Mouse (Mus musculus): ENCODE data around the gene Tcl1b4. TPM values are rescaled to one million over a fixed set of nuclear protein-coding genes. Genes with fewer than 3 reads are reported as not detected.
"Not testable (repeated sequence)": the region's sequence is repeated elsewhere in the genome, so short reads cannot be mapped to it uniquely, and the experiment has no call there.

Gene Tcl1b4
- total RNA-seq (2014; rRNA removed), result not detected in 2 replicates
- polyA plus RNA-seq (2012; rRNA removed), result not detected in 2 replicates

DNA sequence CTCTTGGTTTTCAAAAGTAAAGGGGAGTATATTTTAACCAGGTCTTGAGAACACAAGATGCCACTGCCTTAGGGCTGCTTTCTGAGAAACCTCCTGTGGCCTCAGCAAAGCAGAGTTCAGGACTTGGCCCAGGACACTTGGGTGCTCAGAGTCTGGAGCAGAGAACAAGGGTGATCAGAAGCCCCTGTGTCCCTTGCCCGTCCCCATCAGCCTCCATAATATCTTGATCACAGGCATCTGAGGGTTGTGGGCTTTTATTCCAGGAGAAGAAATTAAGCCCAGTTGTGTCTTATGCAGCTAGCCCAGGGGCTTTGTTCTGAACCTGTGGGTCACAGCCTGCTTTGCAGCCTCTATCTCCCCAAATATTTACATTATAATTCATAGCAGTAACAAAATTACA lies at the start of gene Tcl1b4:
Gene Tcl1b4, plus strand, starts transcription at position 301 of the 400 bp plus-strand sequence.
- not testable (repeated sequence) for H3K79me2 ChIP-seq (ENCODE audit: control insufficient read depth, insufficient read depth, low read length); H3K27me3 ChIP-seq (ENCODE audit: control insufficient read depth, insufficient read depth, low read length); H3K36me3 ChIP-seq (ENCODE audit: control insufficient read depth, insufficient read depth, low read length); H3K27ac ChIP-seq (replicated peaks; ENCODE audit: insufficient read depth, low read depth, low read length); H3K9ac ChIP-seq (ENCODE audit: low read depth, low read length); DNase-seq (ENCODE audit: extremely low read depth, low read depth, low spot score); H3K4me1 ChIP-seq (ENCODE audit: control insufficient read depth, insufficient read depth, low read length); H3K4me3 ChIP-seq (ENCODE audit: insufficient read depth, low read depth, low read length)
- 74% methylated on average over 1 of the region's 1 CpGs for WGBS

DNA sequence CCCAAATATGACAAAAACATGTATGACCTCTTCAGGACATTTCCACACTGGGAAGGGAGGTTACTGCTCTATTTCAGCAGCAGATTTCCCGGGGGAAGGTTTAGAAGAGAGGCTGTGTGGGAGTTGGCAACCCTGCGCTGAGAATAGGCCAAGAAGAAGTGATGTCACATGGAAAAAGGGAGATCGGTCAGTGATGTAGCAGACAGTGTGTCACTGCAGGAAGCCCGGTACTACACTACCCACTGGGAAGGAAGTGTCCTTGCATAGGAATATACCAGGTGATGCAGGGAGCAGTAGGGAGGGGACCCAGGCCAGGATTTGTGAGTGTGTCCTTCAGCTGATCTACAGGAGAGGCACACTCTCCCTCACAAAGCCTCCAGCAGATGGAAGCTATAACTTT lies 46.5 kb upstream of the Tcl1b4 start:
- not testable (repeated sequence) for H3K79me2 ChIP-seq (ENCODE audit: control insufficient read depth, insufficient read depth, low read length); H3K36me3 ChIP-seq (ENCODE audit: control insufficient read depth, insufficient read depth, low read length); H3K27ac ChIP-seq (replicated peaks; ENCODE audit: insufficient read depth, low read depth, low read length); H3K9ac ChIP-seq (ENCODE audit: low read depth, low read length); H3K27me3 ChIP-seq (ENCODE audit: control insufficient read depth, insufficient read depth, low read length); H3K4me1 ChIP-seq (ENCODE audit: control insufficient read depth, insufficient read depth, low read length); DNase-seq (ENCODE audit: extremely low read depth, low read depth, low spot score); H3K4me3 ChIP-seq (ENCODE audit: insufficient read depth, low read depth, low read length)
- WGBS, result 75% methylated on average over 4 of the region's 4 CpGs

DNA sequence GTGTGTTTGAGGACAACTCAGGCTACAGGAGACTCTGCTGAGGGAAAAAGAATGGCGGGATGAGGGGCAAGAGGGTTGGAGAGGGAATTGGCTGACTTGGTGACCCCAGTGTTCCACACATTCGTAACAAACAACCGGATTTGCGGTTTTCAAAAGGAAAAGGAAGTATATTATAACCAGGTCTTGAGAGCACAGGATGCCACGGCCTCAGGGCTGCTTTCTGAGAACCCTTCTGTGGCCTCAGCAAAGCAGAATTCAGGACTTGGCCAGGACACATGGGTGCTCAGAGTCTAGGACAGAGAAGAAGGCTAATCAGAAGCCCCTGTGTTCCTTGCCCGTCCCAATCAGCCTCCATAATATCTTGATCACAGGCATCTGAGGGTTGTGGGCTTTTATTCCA lies 42.9 kb upstream of the Tcl1b4 start:
- H3K4me1 ChIP-seq (ENCODE audit: control insufficient read depth, insufficient read depth, low read length), result no peaks in the 10 kb centered on the region
- no peaks in the 10 kb centered on the region for H3K79me2 ChIP-seq (ENCODE audit: control insufficient read depth, insufficient read depth, low read length)
- no peaks in the 10 kb centered on the region for H3K27me3 ChIP-seq (ENCODE audit: control insufficient read depth, insufficient read depth, low read length)
- no peak for TF ChIP-seq POLR2A (IDR thresholded peaks at IDR 0.05; ENCODE audit: extremely low read depth, insufficient read depth, low read length)
- TF ChIP-seq CTCF (IDR thresholded peaks at IDR 0.05; ENCODE audit: low read depth, low read length), result no peak
- no peak overlapping the region for H3K27ac ChIP-seq (replicated peaks; ENCODE audit: insufficient read depth, low read depth, low read length)
- H3K36me3 ChIP-seq (ENCODE audit: control insufficient read depth, insufficient read depth, low read length), result no peaks in the 10 kb centered on the region
- H3K4me3 ChIP-seq (ENCODE audit: insufficient read depth, low read depth, low read length), result no peak overlapping the region
- DNase-seq (ENCODE audit: extremely low read depth, low read depth, low spot score), result no peak
- H3K9ac ChIP-seq (ENCODE audit: low read depth, low read length), result no peak overlapping the region
- 74% methylated on average over 6 of the region's 6 CpGs for WGBS

DNA sequence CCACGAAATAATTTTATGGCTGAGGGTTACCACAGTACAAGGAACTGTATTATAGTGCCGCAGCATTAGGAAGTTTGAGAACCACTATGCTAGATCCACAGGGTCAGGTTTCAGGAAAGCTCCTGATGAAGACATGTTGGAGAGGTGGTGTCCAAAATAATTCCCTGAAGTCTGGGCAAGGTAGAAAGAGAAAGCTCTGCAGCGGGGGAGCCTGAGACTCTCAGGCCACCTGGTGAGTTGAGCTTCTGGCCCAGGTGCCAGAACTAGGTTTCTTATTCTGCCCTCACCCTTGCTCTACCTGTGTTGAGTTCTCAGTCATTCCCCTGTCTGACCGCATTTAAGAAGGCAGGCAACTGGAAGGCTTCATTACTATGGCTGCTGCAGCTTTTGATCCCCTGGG lies 42.4 kb upstream of the Tcl1b4 start, which contains the start of gene Tcl1b1:
Gene Tcl1b1, plus strand, starts transcription at position 301 of the 400 bp plus-strand sequence.
- no peaks in the 10 kb centered on the region for H3K79me2 ChIP-seq (ENCODE audit: control insufficient read depth, insufficient read depth, low read length)
- no peaks in the 10 kb centered on the region for H3K27me3 ChIP-seq (ENCODE audit: control insufficient read depth, insufficient read depth, low read length)
- no peak within 1 kb of the TSS for H3K4me3 ChIP-seq (ENCODE audit: insufficient read depth, low read depth, low read length)
- no peak within 1 kb of the TSS for H3K27ac ChIP-seq (replicated peaks; ENCODE audit: insufficient read depth, low read depth, low read length)
- H3K4me1 ChIP-seq (ENCODE audit: control insufficient read depth, insufficient read depth, low read length), result no peaks in the 10 kb centered on the region
- H3K36me3 ChIP-seq (ENCODE audit: control insufficient read depth, insufficient read depth, low read length), result no peaks in the 10 kb centered on the region
- DNase-seq (ENCODE audit: extremely low read depth, low read depth, low spot score), result no peak
- WGBS, result 81% methylated on average over 4 of the region's 4 CpGs
- TF ChIP-seq CTCF (IDR thresholded peaks at IDR 0.05; ENCODE audit: low read depth, low read length) (no peak), POLR2A (IDR thresholded peaks at IDR 0.05; ENCODE audit: extremely low read depth, insufficient read depth, low read length) (no peak)
- no peak within 1 kb of the TSS for H3K9ac ChIP-seq (ENCODE audit: low read depth, low read length)

DNA sequence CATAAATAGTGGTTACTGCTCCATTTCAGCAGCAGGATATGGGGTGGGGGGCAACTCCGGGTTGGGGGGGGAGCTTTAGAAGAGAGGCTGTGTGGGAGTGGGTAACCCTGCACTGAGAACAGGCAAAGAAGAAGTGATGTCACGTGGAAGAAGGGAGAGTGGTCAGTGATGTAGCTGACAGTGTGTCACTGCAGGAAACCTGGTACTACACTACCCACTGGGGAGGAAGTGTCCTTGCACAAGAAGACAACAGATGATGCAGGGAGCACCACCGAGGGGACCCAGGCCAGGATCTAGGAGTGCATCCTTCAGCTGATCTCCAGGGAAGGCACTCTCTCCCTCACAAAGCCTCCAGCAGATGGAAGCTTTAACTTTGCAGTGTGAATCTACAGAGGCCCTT lies 35.0 kb upstream of the Tcl1b4 start:
- DNase-seq (ENCODE audit: extremely low read depth, low read depth, low spot score), result no peak
- no peaks in the 10 kb centered on the region for H3K36me3 ChIP-seq (ENCODE audit: control insufficient read depth, insufficient read depth, low read length)
- H3K27me3 ChIP-seq (ENCODE audit: control insufficient read depth, insufficient read depth, low read length), result no peaks in the 10 kb centered on the region
- H3K4me1 ChIP-seq (ENCODE audit: control insufficient read depth, insufficient read depth, low read length), result no peaks in the 10 kb centered on the region
- H3K9ac ChIP-seq (ENCODE audit: low read depth, low read length), result no peak overlapping the region
- TF ChIP-seq POLR2A (IDR thresholded peaks at IDR 0.05; ENCODE audit: extremely low read depth, insufficient read depth, low read length) (no peak), CTCF (IDR thresholded peaks at IDR 0.05; ENCODE audit: low read depth, low read length) (no peak)
- H3K79me2 ChIP-seq (ENCODE audit: control insufficient read depth, insufficient read depth, low read length), result no peaks in the 10 kb centered on the region
- no peak overlapping the region for H3K4me3 ChIP-seq (ENCODE audit: insufficient read depth, low read depth, low read length)
- no peak overlapping the region for H3K27ac ChIP-seq (replicated peaks; ENCODE audit: insufficient read depth, low read depth, low read length)
- WGBS, result 70% methylated on average over 3 of the region's 3 CpGs

DNA sequence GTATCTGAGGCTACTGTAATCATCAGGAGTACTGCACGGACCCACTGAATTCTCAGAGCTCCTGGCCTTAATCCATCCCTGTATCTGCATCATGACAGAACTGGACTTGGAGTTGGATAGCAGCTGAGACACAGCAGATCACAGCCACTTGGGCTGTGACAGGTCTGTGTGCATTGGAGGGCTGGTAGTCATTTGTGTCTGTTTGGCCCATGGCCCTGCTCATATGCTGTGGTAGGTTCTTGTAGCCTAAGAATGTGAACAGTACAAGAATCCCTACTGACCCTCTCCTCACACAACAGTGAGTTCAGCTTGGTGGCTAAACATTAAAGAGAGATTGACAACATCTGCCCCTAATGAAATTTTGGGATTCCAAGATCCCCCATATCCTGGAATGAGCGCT lies 28.4 kb upstream of the Tcl1b4 start:
- TF ChIP-seq CTCF (IDR thresholded peaks at IDR 0.05; ENCODE audit: low read depth, low read length) (no peak), POLR2A (IDR thresholded peaks at IDR 0.05; ENCODE audit: extremely low read depth, insufficient read depth, low read length) (no peak)
- no peaks in the 10 kb centered on the region for H3K4me1 ChIP-seq (ENCODE audit: control insufficient read depth, insufficient read depth, low read length)
- no peak overlapping the region for H3K27ac ChIP-seq (replicated peaks; ENCODE audit: insufficient read depth, low read depth, low read length)
- H3K4me3 ChIP-seq (ENCODE audit: insufficient read depth, low read depth, low read length), result no peak overlapping the region
- no peaks in the 10 kb centered on the region for H3K36me3 ChIP-seq (ENCODE audit: control insufficient read depth, insufficient read depth, low read length)
- no peak overlapping the region for H3K9ac ChIP-seq (ENCODE audit: low read depth, low read length)
- no peaks in the 10 kb centered on the region for H3K27me3 ChIP-seq (ENCODE audit: control insufficient read depth, insufficient read depth, low read length)
- WGBS, result 81% methylated on average over 2 of the region's 2 CpGs
- no peak for DNase-seq (ENCODE audit: extremely low read depth, low read depth, low spot score)
- no peaks in the 10 kb centered on the region for H3K79me2 ChIP-seq (ENCODE audit: control insufficient read depth, insufficient read depth, low read length)

All from liver, adult 2 months (tissue).